Mouse (Mus musculus) lung, adult 2 months (tissue): Measurements from ENCODE around the gene Cntnap5a. TPM values are rescaled to one million over a fixed set of nuclear protein-coding genes. Genes with fewer than 3 reads are reported as not detected.

Experiments used
- DNase-seq: peaks from one replicate; pipeline ENCODE4 v3.0.0; 2022
- H3K4me1 ChIP-seq: fragments of 200-500 bp; 2 replicates; pipeline ENCODE4 v1.6.1; 2011; ENCODE audit warnings: low read length; ENCODE audit not compliant: control insufficient read depth, insufficient read depth
- H3K4me3 ChIP-seq: fragments of 200-500 bp; replicated peaks from 2 replicates; pipeline ENCODE3; 2011; ENCODE audit warnings: low read depth, mild to moderate bottlenecking, control low read depth, low read length; ENCODE audit errors: extremely low read depth
- CTCF ChIP-seq: fragments of 200-500 bp; IDR thresholded peaks from 2 replicates; pipeline ENCODE4 v1.5.1; 2011; ENCODE audit warnings: mild to moderate bottlenecking, low read length, control low read depth; ENCODE audit not compliant: insufficient read depth
- POLR2A ChIP-seq: fragments of 200-500 bp; IDR thresholded peaks from 2 replicates; pipeline ENCODE4 v1.6.1; 2011; ENCODE audit warnings: low read depth, mild to moderate bottlenecking, control low read depth, low read length, borderline replicate concordance; ENCODE audit errors: extremely low read depth
- WGBS: fragments of 180-500 bp; shearing (Covaris S2); methylation state at CpG from one replicate; pipeline ENCODE4 v1.1.7; 2018; 5-methylcytosine and 5-hydroxymethylcytosine counted together
- polyA plus RNA-seq: library from polyadenylated mRNA; depleted of rRNA; stranded (reverse); fragments of >200 nt; gene quantifications from 2 replicates; pipeline ENCODE4 v1.2.3, GENCODE M21; 2012

Gene Cntnap5a
- polyA plus RNA-seq, 1 experiment: not detected

GRCm38 (mm10) chr1:116311512-116311911, 627.0 kb downstream of the Cntnap5a start:
- 56% methylated on average over 3 of the region's 3 CpGs for WGBS
- TF ChIP-seq CTCF (no peak), POLR2A (no peak)
- H3K4me1 ChIP-seq: no peaks in the 10 kb centered on the region
- no peak for DNase-seq
- H3K4me3 ChIP-seq: no peak overlapping the region

GRCm38 (mm10) chr1:116313269-116313668, 628.7 kb downstream of the Cntnap5a start:
- no peak overlapping the region for H3K4me3 ChIP-seq
- no peaks in the 10 kb centered on the region for H3K4me1 ChIP-seq
- no peak for DNase-seq
- TF ChIP-seq CTCF (no peak), POLR2A (no peak)

GRCm38 (mm10) chr1:116324505-116324904, 639.9 kb downstream of the Cntnap5a start:
- Histone ChIP-seq H3K4me1 (no peaks in the 10 kb centered on the region), H3K4me3 (no peak overlapping the region)
- DNase-seq: no peak
- no peak for TF ChIP-seq CTCF
- no peak for TF ChIP-seq POLR2A

GRCm38 (mm10) chr1:116353669-116354068, 669.1 kb downstream of the Cntnap5a start:
- no peak overlapping the region for H3K4me3 ChIP-seq
- no peaks in the 10 kb centered on the region for H3K4me1 ChIP-seq
- DNase-seq: no peak
- TF ChIP-seq POLR2A: no peak
- TF ChIP-seq CTCF: no peak

GRCm38 (mm10) chr1:116365606-116366005, 681.0 kb downstream of the Cntnap5a start:
- Histone ChIP-seq H3K4me1 (no peaks in the 10 kb centered on the region), H3K4me3 (no peak overlapping the region)
- TF ChIP-seq POLR2A: no peak
- no peak for TF ChIP-seq CTCF
- 53% methylated on average over 2 of the region's 2 CpGs for WGBS
- no peak for DNase-seq

GRCm38 (mm10) chr1:116366171-116366570, 681.6 kb downstream of the Cntnap5a start:
- no peak overlapping the region for H3K4me3 ChIP-seq
- no peak for TF ChIP-seq POLR2A
- no peak for TF ChIP-seq CTCF
- H3K4me1 ChIP-seq: no peaks in the 10 kb centered on the region
- DNase-seq: no peak
- WGBS: 34% methylated on average over 2 of the region's 2 CpGs

GRCm38 (mm10) chr1:116366806-116367205, 682.2 kb downstream of the Cntnap5a start:
- TF ChIP-seq CTCF: no peak
- no peak for TF ChIP-seq POLR2A
- H3K4me3 ChIP-seq: no peak overlapping the region
- H3K4me1 ChIP-seq: no peaks in the 10 kb centered on the region
- DNase-seq: no peak

- Histone ChIP-seq H3K4me1 (no peaks in the 10 kb centered on the region), H3K4me3 (no peak overlapping the region)
- TF ChIP-seq POLR2A (no peak), CTCF (no peak)
- 75% methylated on average over 7 of the region's 7 CpGs for WGBS
- DNase-seq: no peak
Observed at GRCm38 (mm10) chr1:116367572-116367971, 683.0 kb downstream of the Cntnap5a start.

GRCm38 (mm10) chr1:116370817-116371216, 686.3 kb downstream of the Cntnap5a start:
- Histone ChIP-seq H3K4me1 (no peaks in the 10 kb centered on the region), H3K4me3 (no peak overlapping the region)
- TF ChIP-seq POLR2A: no peak
- no peak for TF ChIP-seq CTCF
- no peak for DNase-seq
- 95% methylated on average over 4 of the region's 4 CpGs for WGBS

GRCm38 (mm10) chr1:116373551-116373950, 689.0 kb downstream of the Cntnap5a start:
- TF ChIP-seq CTCF (no peak), POLR2A (no peak)
- WGBS: 53% methylated on average over 1 of the region's 1 CpGs
- no peak overlapping the region for H3K4me3 ChIP-seq
- no peak for DNase-seq
- no peaks in the 10 kb centered on the region for H3K4me1 ChIP-seq

GRCm38 (mm10) chr1:116392390-116392789, 707.8 kb downstream of the Cntnap5a start:
- no peak for DNase-seq
- Histone ChIP-seq H3K4me1 (no peaks in the 10 kb centered on the region), H3K4me3 (no peak overlapping the region)
- no peak for TF ChIP-seq POLR2A
- TF ChIP-seq CTCF: no peak
